Mouse (Mus musculus): ENCODE data around the gene Fbxl19. TPM values are rescaled to one million over a fixed set of nuclear protein-coding genes. Genes with fewer than 3 reads are reported as not detected.
A peak's percentile ranks its signal among the peaks of the same experiment; 100 is the strongest.
"Not testable (repeated sequence)": the region's sequence is repeated elsewhere in the genome, so short reads cannot be mapped to it uniquely, and the experiment has no call there.

Gene Fbxl19
- total RNA-seq, 2 experiments from 2014 or later = 1.2 to 2.0 TPM

- intact Hi-C loops (cut with DNase I) = no loop called here
- H3K27ac ChIP-seq = peak overlapping the region; percentile 97
- DNase-seq = peak; percentile 7
Measured at GRCm38 (mm10) chr7:127711031-127711430, 33.3 kb upstream of the Fbxl19 start.

DNA sequence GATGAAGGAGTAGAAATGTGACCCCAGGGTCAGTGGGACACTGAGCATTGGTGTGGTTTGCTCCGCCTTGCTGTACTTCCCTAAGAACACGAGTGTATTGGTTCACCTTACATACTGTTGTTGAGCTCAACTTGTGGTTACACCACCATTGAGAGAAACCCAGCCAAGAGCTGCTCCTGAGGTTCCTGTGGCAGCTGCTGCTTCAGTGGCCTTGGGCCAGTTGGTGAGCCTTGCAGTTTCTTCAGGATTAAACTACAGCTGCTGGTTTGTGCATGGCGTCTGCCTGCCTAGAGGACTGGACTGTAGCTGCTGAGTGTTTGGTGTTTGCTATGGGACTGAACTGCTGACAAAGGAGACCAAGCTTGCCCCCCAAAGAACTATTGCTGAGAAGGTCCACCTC is 32.9 kb upstream of the Fbxl19 start:
- DNase-seq = peak; percentile 64
- Histone ChIP-seq H3K4me3 (peak overlapping the region; percentile 76), H3K27ac (peak overlapping the region; percentile 97)
- no peak for TF ChIP-seq CTCF (IDR thresholded peaks at IDR 0.05)
- intact Hi-C loops (cut with DNase I) = no loop called here

More at GRCm38 (mm10) chr7:127711031-127711430, 33.3 kb upstream of the Fbxl19 start:
- H3K4me3 ChIP-seq = no peak overlapping the region
- no peak for TF ChIP-seq CTCF (IDR thresholded peaks at IDR 0.05)

- TF ChIP-seq CTCF (IDR thresholded peaks at IDR 0.05) = no peak
- intact Hi-C loops (cut with DNase I) = loop anchor here (1.0 kb wide), 1 partner anchor 32 kb away; the partner anchor contains the start of gene Fbxl19
- peak; percentile 88 for DNase-seq
Measured at GRCm38 (mm10) chr7:127712461-127713385, 31.6 kb upstream of the Fbxl19 start, which contains the start of gene Ctf1. Ctf1 (plus strand) TSS chr7:127712736.

DNA sequence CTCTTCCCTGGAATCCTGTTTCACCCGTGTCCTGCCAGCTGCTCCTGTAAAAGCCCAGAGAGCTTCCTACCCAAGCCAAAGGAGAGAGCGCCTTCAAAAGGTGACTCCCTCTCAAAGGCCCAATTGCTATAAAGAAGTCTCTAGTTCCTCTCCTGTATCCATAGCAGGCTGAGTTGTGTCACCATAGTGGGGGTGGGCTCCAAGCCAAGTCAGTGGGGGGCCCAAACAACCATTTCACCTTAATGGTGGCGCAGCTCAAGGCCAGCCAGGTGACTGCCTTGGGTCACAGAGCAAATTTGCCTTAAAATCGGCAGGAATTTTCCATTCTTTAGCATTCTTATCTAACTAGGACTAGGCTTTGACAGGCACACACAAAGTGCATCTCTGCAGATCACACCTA is 29.5 kb upstream of the Fbxl19 start:
- Histone ChIP-seq H3K4me3 (no peak overlapping the region), H3K27ac (no peak overlapping the region)
- intact Hi-C loops (cut with DNase I) = no loop called here
- TF ChIP-seq CTCF (IDR thresholded peaks at IDR 0.05) = no peak
- DNase-seq = peak; percentile 14

More at GRCm38 (mm10) chr7:127712461-127713385, 31.6 kb upstream of the Fbxl19 start, which contains the start of gene Ctf1:
- Histone ChIP-seq H3K4me3 (peak within 1 kb of the TSS; percentile 76), H3K27ac (peak within 1 kb of the TSS; percentile 97)

DNA sequence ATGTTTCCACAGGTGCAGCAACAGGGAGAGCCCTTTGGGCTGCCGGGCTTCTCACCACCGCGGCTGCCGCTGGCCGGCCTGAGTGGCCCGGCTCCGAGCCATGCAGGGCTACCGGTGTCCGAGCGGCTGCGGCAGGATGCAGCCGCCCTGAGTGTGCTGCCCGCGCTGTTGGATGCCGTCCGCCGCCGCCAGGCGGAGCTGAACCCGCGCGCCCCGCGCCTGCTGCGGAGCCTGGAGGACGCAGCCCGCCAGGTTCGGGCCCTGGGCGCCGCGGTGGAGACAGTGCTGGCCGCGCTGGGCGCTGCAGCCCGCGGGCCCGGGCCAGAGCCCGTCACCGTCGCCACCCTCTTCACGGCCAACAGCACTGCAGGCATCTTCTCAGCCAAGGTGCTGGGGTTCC is 27.4 kb upstream of the Fbxl19 start:
- DNase-seq = peak; percentile 81
- peak overlapping the region; percentile 51 for H3K27ac ChIP-seq
- peak overlapping the region; percentile 63 for H3K4me3 ChIP-seq
- TF ChIP-seq CTCF (IDR thresholded peaks at IDR 0.05) = peak; percentile 73
- intact Hi-C loops (cut with DNase I) = no loop called here

GRCm38 (mm10) chr7:127718339-127718738 is 26.0 kb upstream of the Fbxl19 start:
- intact Hi-C loops (cut with DNase I) = no loop called here
- Histone ChIP-seq H3K27ac (no peak overlapping the region), H3K4me3 (no peak overlapping the region)
- DNase-seq = no peak
- no peak for TF ChIP-seq CTCF (IDR thresholded peaks at IDR 0.05)

- no peak overlapping the region for H3K4me3 ChIP-seq
- peak; percentile 16 for DNase-seq
- H3K27ac ChIP-seq = no peak overlapping the region
- intact Hi-C loops (cut with DNase I) = no loop called here
- TF ChIP-seq CTCF (IDR thresholded peaks at IDR 0.05) = no peak
Measured at GRCm38 (mm10) chr7:127719258-127719657, 25.1 kb upstream of the Fbxl19 start.

DNA sequence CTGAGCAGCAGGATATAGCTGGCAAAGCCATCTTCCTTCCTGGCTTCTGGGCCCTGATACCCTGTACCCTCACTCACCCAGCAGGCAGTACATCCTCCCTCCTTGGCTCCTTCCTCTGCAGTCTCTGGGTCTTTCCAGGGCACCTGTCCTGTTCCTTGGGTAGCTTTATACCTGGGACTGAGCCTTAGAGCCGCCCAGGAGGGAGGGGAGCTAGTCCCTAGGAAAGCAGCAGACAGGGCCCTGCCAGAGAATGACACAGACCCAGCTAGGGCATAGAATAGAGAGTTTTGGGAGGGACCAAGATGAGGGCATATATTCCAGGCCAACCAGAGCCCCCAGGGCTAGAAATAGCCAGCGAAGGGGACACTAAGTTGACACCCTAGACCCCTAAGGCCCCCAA is 18.9 kb upstream of the Fbxl19 start:
- intact Hi-C loops (cut with DNase I) = no loop called here
- H3K27ac ChIP-seq = no peak overlapping the region
- no peak overlapping the region for H3K4me3 ChIP-seq
- peak; percentile 1 for DNase-seq
- TF ChIP-seq CTCF (IDR thresholded peaks at IDR 0.05) = no peak

DNA sequence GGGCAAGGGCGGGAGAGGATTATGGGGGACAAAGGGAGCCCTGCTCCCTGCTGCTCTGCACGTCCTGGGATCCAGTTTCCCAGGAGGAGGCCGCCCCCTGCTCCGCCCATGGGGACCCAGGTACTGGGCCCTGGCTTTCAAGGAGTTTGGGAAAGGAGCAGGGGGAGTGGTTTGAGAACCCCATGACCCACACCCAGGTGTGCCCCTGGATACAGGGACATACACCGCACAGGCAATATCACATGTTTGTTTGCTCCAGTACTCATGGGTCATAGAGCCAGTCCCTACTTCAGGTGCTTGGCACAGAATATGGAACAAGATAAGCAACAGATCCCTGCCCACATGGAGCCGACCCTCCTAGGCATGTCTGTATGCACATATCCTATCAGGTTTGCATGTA is 18.4 kb upstream of the Fbxl19 start:
- TF ChIP-seq CTCF (IDR thresholded peaks at IDR 0.05) = no peak
- DNase-seq = peak; percentile 5
- no peak overlapping the region for H3K27ac ChIP-seq
- intact Hi-C loops (cut with DNase I) = no loop called here
- H3K4me3 ChIP-seq = no peak overlapping the region

DNA sequence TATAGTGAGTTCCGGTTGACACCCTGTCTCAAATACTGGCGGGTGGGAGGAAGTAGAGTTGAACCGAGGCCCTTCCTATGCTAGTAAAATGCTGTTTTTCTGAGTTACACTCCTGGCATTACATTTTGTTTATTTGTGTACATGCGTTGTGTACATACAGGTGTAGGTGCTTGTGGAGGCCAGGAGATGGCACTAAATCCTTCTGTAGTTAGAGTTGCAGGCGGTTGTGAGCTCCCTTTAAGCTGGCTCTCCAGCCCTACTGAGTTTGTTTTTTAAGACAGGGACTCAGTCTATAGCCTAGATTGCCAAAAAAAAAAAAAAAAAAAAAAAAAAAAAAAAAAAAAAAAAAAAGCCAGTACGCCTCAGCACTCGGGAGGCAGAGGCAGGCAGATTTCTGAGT is 16.4 kb upstream of the Fbxl19 start:
- no peak; the same call in 1 of the 2 replicates for TF ChIP-seq CTCF (IDR thresholded peaks at IDR 0.05)
- Histone ChIP-seq H3K27ac (no peak overlapping the region), H3K4me3 (no peak overlapping the region)
- intact Hi-C loops (cut with DNase I) = no loop called here
- no peak for DNase-seq

DNA sequence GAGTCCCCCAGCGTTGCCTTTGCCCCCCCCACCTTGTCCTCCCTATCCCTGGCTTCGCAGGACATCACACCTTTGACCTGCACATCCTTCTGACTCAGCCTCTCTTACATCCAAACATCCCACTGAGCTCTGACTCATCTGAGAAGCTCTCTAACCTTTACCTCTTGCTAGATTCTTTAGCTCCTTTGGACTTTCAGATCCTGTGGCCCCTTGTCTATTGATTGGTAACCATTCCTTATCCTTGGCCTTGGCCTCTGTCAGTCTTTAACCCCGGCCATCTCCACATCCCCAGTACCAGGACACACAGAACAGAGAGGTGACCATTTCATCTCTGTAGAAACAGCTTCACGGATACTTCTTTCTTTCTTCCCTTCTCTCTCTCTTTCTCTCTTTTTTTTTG is 14.2 kb upstream of the Fbxl19 start:
- TF ChIP-seq CTCF (IDR thresholded peaks at IDR 0.05) = no peak
- intact Hi-C loops (cut with DNase I) = no loop called here

DNA sequence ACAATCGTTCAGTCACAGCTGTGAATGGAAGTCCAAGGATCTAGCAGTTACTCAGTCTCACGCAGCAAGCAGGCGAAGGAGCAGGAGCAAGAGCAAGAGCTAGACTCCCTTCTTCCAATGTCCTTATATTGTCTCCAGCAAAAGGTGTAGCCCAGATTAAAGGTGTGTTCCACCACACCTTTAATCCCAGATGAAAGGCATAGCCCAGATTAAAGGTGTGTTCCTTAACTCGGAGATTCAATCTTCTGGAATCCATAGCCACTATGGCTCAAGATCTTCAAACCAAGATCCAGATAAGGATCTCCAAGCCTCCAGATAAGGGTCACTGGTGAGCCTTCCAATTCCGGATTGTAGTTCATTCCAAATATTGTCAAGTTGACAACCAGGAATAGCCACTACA is 12.3 kb upstream of the Fbxl19 start, which contains the start of gene Ctf2:
TSS of gene Ctf2 (minus strand) at position 101 of the 400 bp plus-strand sequence.
- intact Hi-C loops (cut with DNase I); DNase-seq; H3K27ac ChIP-seq; H3K4me3 ChIP-seq: not testable (repeated sequence)

More for the DNA sequence above, 14.2 kb upstream of the Fbxl19 start:
- Histone ChIP-seq H3K27ac (no peak overlapping the region), H3K4me3 (no peak overlapping the region)
- DNase-seq = no peak

DNA sequence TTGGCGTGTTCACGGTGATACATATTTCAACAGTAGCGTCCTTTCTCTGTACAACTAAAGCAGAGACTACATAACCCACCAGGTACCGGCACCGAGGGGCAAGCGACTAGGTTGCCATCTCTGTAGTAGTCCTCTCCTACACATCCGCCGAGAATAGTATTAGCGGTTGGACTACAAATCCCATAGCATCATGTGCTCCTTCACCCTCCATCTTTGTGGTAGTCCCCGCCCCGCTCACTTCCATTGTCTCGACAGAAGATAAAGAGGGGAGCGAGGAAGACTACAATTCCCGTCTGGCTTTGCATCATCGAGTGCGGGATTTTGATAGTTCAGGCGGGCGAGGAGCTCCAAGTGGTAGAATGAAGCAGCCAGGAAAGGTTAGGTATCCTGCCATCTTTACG is 908 bp downstream of the Fbxl19 start:
- peak; percentile 93 for DNase-seq
- Histone ChIP-seq H3K27ac (peak overlapping the region; percentile 89), H3K4me3 (peak overlapping the region; percentile 80)
- no peak for TF ChIP-seq CTCF (IDR thresholded peaks at IDR 0.05)
- intact Hi-C loops (cut with DNase I) = no loop called here

Measured in gastrocnemius, adult 2 months (tissue).